Mouse (Mus musculus) cerebellum, adult (tissue): ENCODE results near the gene Gm2016.
"Not testable (repeated sequence)": the region's sequence is repeated elsewhere in the genome, so short reads cannot be mapped to it uniquely, and the experiment has no call there.

Experiments used
- ATAC-seq: cut with Nextera tagmentation; 2 replicates; pipeline ENCODE4 v1.9.2; 2017; ENCODE audit warnings: mild to moderate bottlenecking, moderate library complexity, mixed read lengths; ENCODE audit not compliant: insufficient number of reproducible peaks, low FRiP score, low TSS enrichment

The Gm2016 gene

GRCm38 (mm10) chr12:87873772-87874171 lies at the start of gene Gm2016:
Gene Gm2016 (plus strand): TSS chr12:87874072.
- not testable (repeated sequence) for ATAC-seq

DNA sequence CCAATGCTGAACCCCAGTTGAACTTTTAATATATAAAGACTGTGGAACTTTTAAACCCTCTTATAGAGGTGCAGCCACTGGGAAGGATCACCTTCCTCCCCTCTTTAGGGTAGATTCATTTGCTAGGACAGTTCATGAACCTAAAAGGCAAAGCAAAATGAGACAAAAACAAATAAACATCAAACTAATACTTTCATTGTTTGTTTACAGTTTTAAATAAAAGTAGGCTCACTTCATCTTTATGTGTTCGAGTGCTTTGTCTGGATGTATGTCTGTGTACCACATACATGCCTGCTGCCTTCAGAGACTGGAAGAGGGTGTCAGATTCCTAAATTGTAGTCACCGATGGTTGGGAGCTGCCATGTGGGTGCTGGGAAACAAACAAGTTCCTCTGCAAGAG lies 31.6 kb upstream of the Gm2016 start, which contains the start of gene Gm2001:
Gene Gm2001, minus strand, starts transcription at position 101 of the 400 bp plus-strand sequence.
- ATAC-seq: not testable (repeated sequence)

GRCm38 (mm10) chr12:87850657-87851056 lies 23.2 kb upstream of the Gm2016 start:
- not testable (repeated sequence) for ATAC-seq

DNA sequence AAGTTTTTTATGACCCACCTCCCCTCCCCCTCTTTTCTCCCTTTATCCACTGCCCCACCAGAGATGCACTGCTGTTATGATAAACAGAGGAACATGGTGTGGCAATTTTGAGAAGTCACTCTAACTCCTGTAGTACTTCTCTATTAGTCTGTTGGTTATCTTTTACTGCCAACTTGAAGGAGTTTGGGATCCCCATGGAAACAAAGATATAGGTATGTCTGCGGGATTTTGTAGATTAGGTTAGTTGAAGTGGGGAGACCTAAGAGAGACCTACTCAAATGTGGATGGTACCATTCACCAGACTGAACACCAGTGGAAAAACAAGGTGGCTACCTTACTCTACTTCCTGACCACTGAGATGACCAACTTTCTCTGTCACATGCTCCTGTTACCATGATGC lies 17.8 kb upstream of the Gm2016 start:
- ATAC-seq: 0 out of 2 replicates have a peak, but pooled peaks have one; percentile 36

GRCm38 (mm10) chr12:87861740-87862692 lies 11.9 kb upstream of the Gm2016 start:
- not testable (repeated sequence) for ATAC-seq

- not testable (repeated sequence) for ATAC-seq
Observed at GRCm38 (mm10) chr12:87863638-87864037, 10.2 kb upstream of the Gm2016 start.

DNA sequence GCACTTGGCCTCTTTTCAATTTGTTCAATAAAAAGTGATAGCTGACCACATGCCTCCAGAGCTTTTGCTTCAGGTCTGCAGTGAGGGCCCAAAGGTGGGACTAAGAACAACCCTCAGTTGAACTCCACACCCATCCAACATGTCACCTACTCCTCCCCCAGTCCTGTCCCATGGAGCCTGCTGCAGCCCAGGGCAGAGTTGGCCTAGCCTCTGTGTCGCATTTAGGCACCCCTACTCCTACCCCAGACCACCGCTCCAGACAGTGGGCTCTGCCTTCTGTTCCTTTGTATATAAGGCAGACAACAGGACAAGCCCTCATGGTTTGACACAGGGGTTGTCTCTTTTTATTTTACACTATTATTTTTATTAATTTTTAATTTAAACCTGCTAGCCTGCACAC lies 9.8 kb upstream of the Gm2016 start:
- ATAC-seq: not testable (repeated sequence)

- ATAC-seq: not testable (repeated sequence)
Observed at GRCm38 (mm10) chr12:87895070-87895469, 21.2 kb downstream of the Gm2016 start, which contains the start of gene Gm2022. Gene Gm2022 (plus strand): TSS chr12:87895370.

DNA sequence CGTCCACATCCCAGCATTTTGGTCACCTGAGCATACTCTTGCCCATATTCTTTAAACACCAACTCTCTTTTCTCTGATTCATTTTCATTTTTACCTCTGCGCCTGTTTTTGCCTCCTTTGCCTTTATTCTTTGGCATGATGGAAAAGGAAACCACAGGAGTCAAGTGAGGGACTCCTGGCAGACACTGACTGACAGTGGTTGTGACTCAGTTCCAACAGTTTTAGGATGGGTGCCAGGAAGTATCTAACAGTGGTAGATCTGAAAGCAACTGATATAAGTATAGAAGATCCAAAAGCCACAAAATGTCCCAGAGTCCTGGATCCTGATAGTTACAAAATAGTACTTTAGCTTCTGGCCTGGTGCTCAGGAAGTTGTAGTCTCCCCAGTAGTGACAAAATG lies 45.8 kb downstream of the Gm2016 start, which contains the start of gene Gm2035:
Gene Gm2035, minus strand, starts transcription at position 137 of the 400 bp plus-strand sequence.
- ATAC-seq: not testable (repeated sequence)
